Mouse (Mus musculus) adrenal gland, postnatal 14 days (tissue): ENCODE measurements around the gene Tnfaip1. TPM values are rescaled to one million over a fixed set of nuclear protein-coding genes. Genes with fewer than 3 reads are reported as not detected.
"Not testable (repeated sequence)": the region's sequence is repeated elsewhere in the genome, so short reads cannot be mapped to it uniquely, and the experiment has no call there.

ENCODE experiments used
- DNase-seq: peaks from one replicate; pipeline ENCODE4 v3.0.0; 2021; ENCODE audit warnings: mixed read lengths
- total RNA-seq: library from RNA; stranded (reverse); gene quantifications from 2 replicates; pipeline ENCODE4 v1.2.3, GENCODE M21; 2021

Gene Tnfaip1
- total RNA-seq, 1 experiment from 2014 or later = 47.9 TPM

- DNase-seq = peak; percentile 42
These were observed 4.2 kb upstream of the Tnfaip1 start for GRCm38 (mm10) chr11:78540358-78540757.

GRCm38 (mm10) chr11:78536690-78537084 is 555 bp upstream of the Tnfaip1 start:
- DNase-seq = no peak

GRCm38 (mm10) chr11:78535376-78536079 is 604 bp downstream of the Tnfaip1 start:
- DNase-seq = peak; percentile 59

- DNase-seq = no peak
These were observed 1.6 kb downstream of the Tnfaip1 start for GRCm38 (mm10) chr11:78534516-78534915.

GRCm38 (mm10) chr11:78531515-78531914 is 4.6 kb downstream of the Tnfaip1 start:
- DNase-seq = not testable (repeated sequence)

GRCm38 (mm10) chr11:78531046-78531445 is 5.1 kb downstream of the Tnfaip1 start:
- DNase-seq = peak; percentile 66

GRCm38 (mm10) chr11:78530001-78530400 is 6.1 kb downstream of the Tnfaip1 start:
- no peak for DNase-seq

- no peak for DNase-seq
These were observed 7.4 kb downstream of the Tnfaip1 start for GRCm38 (mm10) chr11:78528714-78529113.

GRCm38 (mm10) chr11:78524838-78525237 is 11.3 kb downstream of the Tnfaip1 start:
- DNase-seq = no peak

- no peak for DNase-seq
These were observed 12.7 kb downstream of the Tnfaip1 start for GRCm38 (mm10) chr11:78523241-78523955.

- DNase-seq = no peak
These were observed 13.6 kb downstream of the Tnfaip1 start for GRCm38 (mm10) chr11:78522481-78522997.

- DNase-seq = no peak
These were observed 14.3 kb downstream of the Tnfaip1 start for GRCm38 (mm10) chr11:78521880-78522279.

- no peak for DNase-seq
These were observed 17.2 kb downstream of the Tnfaip1 start for GRCm38 (mm10) chr11:78518931-78519330.

GRCm38 (mm10) chr11:78515549-78516325 is 20.4 kb downstream of the Tnfaip1 start:
- DNase-seq = no peak

GRCm38 (mm10) chr11:78513106-78513790 is 22.9 kb downstream of the Tnfaip1 start:
- no peak for DNase-seq

GRCm38 (mm10) chr11:78512025-78512957 is 23.8 kb downstream of the Tnfaip1 start, which contains the start of the genes Tmem199 and Poldip2:
Gene Tmem199 (minus strand): TSS chr11:78512172.
Gene Poldip2 (plus strand): TSS chr11:78512193.
- DNase-seq = peak; percentile 96

GRCm38 (mm10) chr11:78509148-78509547 is 27.0 kb downstream of the Tnfaip1 start:
- DNase-seq = peak; percentile 60

GRCm38 (mm10) chr11:78505430-78505829 is 30.7 kb downstream of the Tnfaip1 start:
- DNase-seq = no peak

- no peak for DNase-seq
These were observed 33.1 kb downstream of the Tnfaip1 start, which contains the start of gene Sebox for GRCm38 (mm10) chr11:78502909-78503650. Gene Sebox (plus strand): TSS chr11:78503447.

- DNase-seq = no peak
These were observed 34.6 kb downstream of the Tnfaip1 start for GRCm38 (mm10) chr11:78501529-78501928.
